Mouse (Mus musculus) CH12F3 (cell line): Measurements from ENCODE around the gene Sparcl1.

ENCODE experiments used
- in situ Hi-C: fragments of 300-500 bp; cut with MboI; formaldehyde crosslinking; loops from 2 replicates; pipeline ENCODE4 v1.14.3; 2020; ENCODE audit warnings: low sequenced_read_pairs

Gene Sparcl1

DNA sequence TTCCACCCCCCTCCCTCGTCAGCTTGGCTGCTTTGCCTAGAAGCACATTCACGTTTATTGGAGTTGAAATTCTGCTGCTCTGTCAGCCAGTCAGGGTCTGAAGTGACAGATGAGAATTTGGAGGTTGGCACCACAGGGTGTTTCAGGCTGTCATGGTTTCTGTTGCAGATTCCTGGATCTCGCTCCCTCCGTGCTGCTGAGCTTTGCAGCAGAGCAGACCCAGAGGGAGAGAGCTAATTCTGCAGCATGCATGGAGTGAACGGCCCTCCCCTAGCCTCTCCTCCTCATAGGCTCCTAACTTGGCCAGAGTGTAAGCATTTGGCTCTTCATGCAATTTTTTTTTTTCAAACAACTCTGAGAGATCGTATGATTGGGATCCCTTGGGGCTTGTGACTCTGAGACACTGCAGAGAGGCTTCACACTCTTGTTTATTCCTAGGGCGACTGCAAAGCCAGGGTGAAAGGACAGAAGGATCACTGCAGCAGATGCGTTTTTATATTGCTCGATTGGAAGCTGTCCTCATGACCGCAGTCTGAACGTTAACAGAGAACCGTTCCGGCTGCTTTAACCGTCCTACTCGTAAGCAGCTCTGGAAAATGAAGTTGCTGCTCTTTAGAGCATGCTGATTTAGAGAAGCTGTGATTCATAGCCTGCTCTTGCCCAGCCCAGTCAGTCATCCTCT lies at the start of gene Sparcl1:
Gene Sparcl1 (minus strand): TSS at position 243 of the 682 bp plus-strand sequence.
- in situ Hi-C loops = no loop called here

GRCm38 (mm10) chr5:104161390-104161789 lies 47.9 kb upstream of the Sparcl1 start:
- in situ Hi-C loops = no loop called here

GRCm38 (mm10) chr5:104160581-104160980 lies 47.0 kb upstream of the Sparcl1 start:
- in situ Hi-C loops = no loop called here

- in situ Hi-C loops = no loop called here
These were observed 45.0 kb upstream of the Sparcl1 start for GRCm38 (mm10) chr5:104158332-104159052.

DNA sequence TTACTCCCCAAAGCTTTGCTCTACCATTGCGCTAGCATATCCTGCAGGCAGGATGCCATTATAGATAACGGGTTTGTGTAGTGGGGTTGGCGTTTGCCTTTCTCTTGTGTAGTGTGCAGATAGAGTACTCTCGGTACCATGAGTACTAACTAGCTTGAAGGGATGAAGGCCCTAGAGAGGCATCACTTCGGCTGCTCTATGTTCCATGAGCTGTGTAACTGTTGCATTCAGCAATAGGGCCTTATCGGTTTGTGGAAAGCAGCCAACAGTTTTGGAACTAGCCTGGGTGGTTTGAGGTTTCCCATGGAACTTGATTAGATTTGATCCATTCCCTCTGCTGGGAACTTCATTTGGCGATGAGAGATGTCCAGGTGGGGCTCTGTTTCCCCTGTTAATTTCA lies 44.2 kb upstream of the Sparcl1 start:
- in situ Hi-C loops = no loop called here

- in situ Hi-C loops = no loop called here
These were observed 36.7 kb upstream of the Sparcl1 start for GRCm38 (mm10) chr5:104150196-104150595.

- in situ Hi-C loops = no loop called here
These were observed 35.8 kb upstream of the Sparcl1 start for GRCm38 (mm10) chr5:104149349-104149748.

- in situ Hi-C loops = no loop called here
These were observed 30.5 kb upstream of the Sparcl1 start for GRCm38 (mm10) chr5:104144057-104144456.

DNA sequence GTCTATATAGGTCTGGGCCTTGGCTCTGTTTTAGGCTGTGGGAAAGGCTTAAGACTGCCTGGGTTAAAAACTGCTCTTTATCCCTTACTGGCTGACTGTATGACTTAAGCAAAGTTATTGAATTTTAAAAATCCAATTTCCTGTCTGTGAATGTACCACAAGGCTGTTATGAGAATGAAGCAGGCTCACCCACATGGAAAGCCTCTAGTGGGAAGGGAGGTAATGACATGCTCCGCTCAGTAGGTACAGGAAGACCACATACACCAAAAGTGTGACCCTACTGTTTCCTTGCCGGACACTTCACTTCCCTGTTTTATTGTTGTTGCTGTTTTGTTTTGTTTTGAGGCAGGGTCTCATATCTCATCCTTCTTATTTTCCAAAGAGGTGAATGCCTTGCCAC lies 27.5 kb upstream of the Sparcl1 start:
- in situ Hi-C loops = no loop called here

DNA sequence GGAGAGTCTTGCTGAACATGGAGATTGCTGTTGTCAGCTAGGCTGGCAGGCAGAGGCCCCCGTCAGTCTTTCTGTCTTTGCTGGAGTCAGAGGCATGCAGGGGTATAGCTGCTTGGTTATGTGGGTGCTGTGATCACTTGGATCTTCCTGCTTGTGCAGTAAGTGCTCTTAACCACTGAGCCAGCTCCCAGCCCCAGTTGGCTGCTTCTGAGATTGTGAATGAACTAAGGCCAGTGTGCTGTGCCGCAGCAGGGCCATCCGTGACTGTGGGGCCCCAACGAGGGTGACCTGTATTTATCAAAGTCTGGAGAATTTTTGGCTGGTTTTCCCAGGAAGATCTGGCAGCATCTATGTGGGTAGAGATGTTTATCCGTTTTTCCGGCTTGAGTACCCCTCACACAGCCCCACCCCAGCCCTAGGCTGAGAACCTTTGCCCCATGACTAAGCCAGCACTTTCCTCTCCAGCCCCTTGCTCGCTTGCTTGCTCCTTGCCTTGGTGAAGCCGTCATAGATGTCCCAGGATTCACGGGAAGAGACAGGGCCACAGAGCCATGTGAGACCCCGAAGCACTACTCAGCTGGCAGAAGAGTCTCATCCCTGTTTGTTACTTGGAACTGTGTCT lies 24.5 kb upstream of the Sparcl1 start:
- in situ Hi-C loops = no loop called here

DNA sequence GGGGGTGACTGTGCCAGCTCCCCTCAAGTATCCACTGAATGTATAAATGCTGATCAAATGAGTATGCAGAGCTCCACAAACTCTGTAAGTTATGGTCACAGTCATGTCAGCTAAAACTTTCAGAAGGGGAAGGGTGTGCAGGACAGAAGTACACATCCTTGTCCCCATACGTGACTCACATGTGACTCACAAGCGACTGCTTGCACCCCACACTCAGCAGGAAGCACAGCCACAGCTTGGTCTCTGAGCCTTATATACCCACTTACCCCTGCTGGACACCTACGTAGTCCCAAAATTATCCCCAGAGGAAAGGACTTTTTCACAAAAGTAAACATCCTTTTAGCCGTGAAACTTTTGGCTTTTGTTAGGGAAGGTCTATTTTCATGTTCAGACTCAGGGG lies 20.2 kb upstream of the Sparcl1 start:
- in situ Hi-C loops = no loop called here

- in situ Hi-C loops = no loop called here
These were observed 18.0 kb upstream of the Sparcl1 start for GRCm38 (mm10) chr5:104131544-104131943.

GRCm38 (mm10) chr5:104130891-104131290 lies 17.4 kb upstream of the Sparcl1 start:
- in situ Hi-C loops = no loop called here

- in situ Hi-C loops = no loop called here
These were observed 14.9 kb upstream of the Sparcl1 start for GRCm38 (mm10) chr5:104128281-104129031.

DNA sequence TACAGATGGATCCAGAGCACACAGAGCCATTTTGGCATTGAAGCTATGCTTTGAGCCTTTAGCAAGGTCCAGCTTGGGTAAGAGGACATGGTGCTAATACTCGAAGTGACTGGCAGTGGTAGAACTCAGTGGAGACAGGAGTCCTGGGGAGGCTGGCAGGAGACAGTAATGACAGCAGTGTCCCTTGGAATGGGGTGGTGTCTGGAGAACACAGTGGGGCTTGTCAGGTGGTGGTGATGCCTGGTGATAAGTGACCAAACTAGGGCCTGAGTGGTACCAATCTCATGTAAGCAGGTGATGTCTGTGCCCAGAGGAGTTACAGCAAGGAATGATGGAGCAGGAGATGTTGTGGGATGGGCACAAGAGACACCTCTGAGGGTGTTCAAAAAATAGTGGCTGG lies 13.8 kb upstream of the Sparcl1 start:
- in situ Hi-C loops = no loop called here

- in situ Hi-C loops = no loop called here
These were observed 13.2 kb upstream of the Sparcl1 start for GRCm38 (mm10) chr5:104126561-104127320.

- in situ Hi-C loops = no loop called here
These were observed 10.6 kb upstream of the Sparcl1 start for GRCm38 (mm10) chr5:104124016-104124658.

DNA sequence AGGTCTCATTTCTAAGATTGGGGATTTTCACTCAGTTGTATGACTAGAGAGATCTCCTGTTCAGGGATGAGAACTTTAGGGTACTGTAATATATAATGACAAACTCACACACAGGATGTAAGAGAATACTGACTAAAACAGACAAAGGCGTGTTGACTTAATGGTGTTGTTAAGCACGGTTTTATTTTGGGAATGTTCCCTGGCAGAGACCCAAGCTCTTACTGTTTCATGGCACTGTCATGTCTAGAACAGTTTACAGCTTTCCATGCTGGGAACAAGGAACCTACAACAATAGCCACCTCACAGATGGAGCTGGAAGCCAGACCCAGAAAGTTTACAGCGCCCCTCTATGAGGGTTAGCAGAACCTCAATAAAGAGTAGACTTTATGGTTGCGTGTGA lies 2.4 kb upstream of the Sparcl1 start:
- in situ Hi-C loops = no loop called here

DNA sequence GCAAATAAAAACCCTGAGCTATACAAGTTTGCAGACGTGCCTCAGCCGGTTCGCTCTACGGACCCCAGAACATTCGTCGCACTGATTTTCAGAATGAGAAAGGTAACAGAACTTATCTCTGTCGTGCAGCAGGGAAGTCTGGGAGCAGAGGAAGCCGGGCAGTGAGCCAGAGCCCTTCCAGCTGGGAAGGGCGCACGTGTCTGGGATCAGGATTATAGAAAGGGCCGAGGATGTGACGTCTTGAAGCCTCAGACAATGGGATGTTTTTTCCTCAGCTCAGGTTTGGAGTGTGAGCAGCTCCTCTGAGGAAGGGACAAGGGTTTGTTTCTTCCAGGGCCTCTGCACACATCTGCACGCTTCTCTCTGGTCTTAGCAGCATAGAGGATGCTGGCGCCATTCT lies 1.6 kb upstream of the Sparcl1 start:
- in situ Hi-C loops = no loop called here

DNA sequence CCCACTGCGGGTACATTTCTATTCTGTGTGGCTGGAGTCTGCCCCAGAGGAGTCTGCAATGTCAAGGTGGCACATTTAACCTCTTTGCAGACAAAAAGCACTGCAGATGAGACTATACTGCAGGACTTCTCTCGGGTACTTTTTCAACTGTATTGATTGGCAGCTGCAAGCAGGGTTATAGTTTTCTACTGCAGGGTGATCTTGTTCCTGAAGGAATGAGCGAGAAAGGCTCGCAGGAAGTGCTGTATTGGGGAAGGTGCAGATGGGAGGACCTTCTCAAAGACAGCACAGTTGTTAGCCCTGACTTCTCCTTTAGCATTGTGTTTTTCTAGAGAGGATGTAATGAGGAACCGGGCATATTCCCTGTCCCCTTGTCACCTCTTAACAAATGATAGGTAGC lies 1.0 kb downstream of the Sparcl1 start:
- in situ Hi-C loops = no loop called here
